Mouse (Mus musculus) heart, postnatal 10 days (tissue): Measurements from ENCODE around the gene Arhgap22. TPM values are rescaled to one million over a fixed set of nuclear protein-coding genes. Genes with fewer than 3 reads are reported as not detected.

Experiments
- DNase-seq, 2 experiments: peaks; one replicate each; pipeline ENCODE4 v3.0.0; 2021
- intact Hi-C: fragments of 180-260 bp; cut with DNase I; formaldehyde crosslinking; loops from one replicate; pipeline ENCODE4 v1.15.1; 2025
- total RNA-seq, 2 experiments: library from RNA; stranded (reverse); gene quantifications; 2 replicates each; pipeline ENCODE4 v1.2.3; 2021

The Arhgap22 gene
- total RNA-seq, 2 experiments from 2014 or later, result 1.4 TPM

- DNase-seq, result no peak
- intact Hi-C loops, result no loop called here
Observed at GRCm38 (mm10) chr14:33361546-33361945, 147.7 kb downstream of the Arhgap22 start.

DNA sequence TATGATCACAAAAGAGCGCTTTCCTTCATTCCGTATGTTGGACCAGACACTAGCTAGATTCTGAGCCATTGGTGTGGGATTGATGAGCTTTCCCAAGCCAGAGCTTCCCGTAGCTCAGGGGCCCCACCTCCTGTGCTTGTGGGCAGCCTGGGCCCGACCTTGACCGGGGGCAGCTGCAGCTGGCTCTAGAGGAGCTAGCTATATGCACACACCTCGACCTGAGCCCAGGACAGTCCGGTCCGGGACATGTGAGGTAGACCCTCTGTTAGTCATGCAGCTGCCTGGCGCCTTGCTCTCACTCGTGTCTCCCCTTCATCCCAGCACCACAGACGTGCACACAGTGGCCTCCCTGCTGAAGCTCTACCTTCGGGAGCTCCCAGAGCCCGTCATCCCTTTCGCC lies 148.3 kb downstream of the Arhgap22 start:
- no peak for DNase-seq
- intact Hi-C loops, result no loop called here

GRCm38 (mm10) chr14:33362807-33363206 lies 149.0 kb downstream of the Arhgap22 start:
- intact Hi-C loops, result no loop called here
- DNase-seq, result no peak

DNA sequence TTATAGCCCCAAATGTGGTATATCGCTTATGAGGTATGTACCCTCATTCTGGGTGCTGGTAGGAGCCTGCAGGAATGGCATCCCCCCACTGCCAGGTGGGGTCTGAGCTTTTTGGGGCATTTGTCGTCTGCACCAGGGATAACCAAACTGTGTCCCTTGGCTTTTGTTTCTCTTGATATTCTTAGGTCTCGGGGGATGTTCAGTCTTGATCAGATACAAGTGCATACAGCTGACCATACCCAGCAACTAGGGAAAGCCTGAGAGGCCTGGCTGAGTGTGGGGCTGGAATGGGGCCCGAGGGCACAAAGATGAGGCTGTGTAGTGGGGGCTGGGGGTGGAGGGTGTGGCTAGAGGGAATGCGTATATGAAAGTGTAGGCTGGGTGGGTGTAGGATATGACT lies 149.8 kb downstream of the Arhgap22 start:
- intact Hi-C loops, result no loop called here
- no peak for DNase-seq

DNA sequence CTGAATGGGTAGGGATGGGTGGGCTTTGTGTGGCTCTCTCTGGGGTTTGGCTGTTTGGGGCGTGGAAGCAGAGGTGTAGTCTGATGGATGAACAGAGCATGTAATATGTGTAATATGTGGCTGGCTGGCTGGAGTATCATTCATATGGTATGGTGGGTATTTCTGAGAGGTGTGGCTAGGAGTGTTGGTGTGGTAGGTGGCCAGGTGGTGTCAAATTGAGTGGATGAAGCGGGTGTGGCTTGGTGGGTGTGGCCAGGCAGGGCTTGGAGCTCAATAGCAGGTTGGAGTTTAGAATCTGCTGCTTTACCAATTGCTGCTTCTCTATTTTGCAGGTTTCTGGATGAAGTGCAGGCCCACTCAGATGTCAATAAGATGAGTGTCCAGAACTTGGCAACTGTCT lies 150.2 kb downstream of the Arhgap22 start:
- DNase-seq, result no peak
- intact Hi-C loops, result no loop called here

- intact Hi-C loops, result no loop called here
- no peak for DNase-seq
Observed at GRCm38 (mm10) chr14:33366891-33367777, 153.3 kb downstream of the Arhgap22 start.

DNA sequence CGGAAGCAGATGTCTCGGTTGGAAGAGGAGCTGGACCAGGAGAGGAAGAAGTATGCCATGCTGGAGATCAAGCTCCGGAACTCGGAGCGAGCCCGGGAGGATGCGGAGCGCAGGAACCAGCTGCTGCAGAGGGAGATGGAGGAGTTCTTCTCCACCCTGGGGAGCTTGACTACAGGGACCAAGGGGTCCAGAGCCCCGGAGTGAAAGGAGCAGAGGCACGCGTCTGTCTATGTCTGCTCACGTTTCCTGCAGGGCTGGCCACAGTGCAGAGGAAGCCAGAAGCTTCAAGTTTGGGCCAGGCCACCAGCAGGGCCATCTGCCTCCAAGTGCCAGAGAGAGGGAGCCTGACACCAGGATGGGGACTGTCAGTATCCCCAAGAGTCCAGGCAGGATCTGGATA lies 155.5 kb downstream of the Arhgap22 start:
- DNase-seq, result no peak
- intact Hi-C loops, result no loop called here

GRCm38 (mm10) chr14:33370056-33370455 lies 156.2 kb downstream of the Arhgap22 start:
- intact Hi-C loops, result loop anchor here (2.0 kb wide), 1 partner anchor 157 kb away; no protein-coding TSS in a partner anchor
- no peak for DNase-seq

- peak; percentile 71 to 81 for DNase-seq
- intact Hi-C loops, result loop anchor here (1.0 to 2.0 kb wide), 2 partner anchors 58 to 158 kb away; no protein-coding TSS in a partner anchor
Observed at GRCm38 (mm10) chr14:33371248-33371647, 157.4 kb downstream of the Arhgap22 start.

GRCm38 (mm10) chr14:33373271-33373670 lies 159.4 kb downstream of the Arhgap22 start:
- DNase-seq, result no peak
- intact Hi-C loops, result no loop called here

DNA sequence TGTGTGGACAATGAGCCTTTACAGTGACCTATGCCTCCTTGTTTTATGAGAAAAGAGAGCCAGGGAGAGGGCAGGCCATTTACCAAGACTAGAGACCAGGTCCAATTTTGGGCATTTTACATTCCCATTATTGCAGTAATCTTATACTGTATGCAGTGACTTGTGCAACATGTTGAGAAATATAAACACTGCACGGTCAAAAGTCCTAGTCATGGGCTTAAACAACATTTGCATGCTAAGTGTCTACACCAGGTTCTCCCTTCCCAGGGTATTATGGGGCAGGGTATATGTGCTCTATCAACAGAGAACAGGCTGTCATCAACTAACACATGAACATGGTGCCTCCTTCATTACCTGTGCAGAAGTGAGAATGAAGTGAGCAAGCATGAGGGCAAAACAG lies 160.3 kb downstream of the Arhgap22 start:
- no peak for DNase-seq
- intact Hi-C loops, result no loop called here

GRCm38 (mm10) chr14:33377211-33377610 lies 163.4 kb downstream of the Arhgap22 start:
- intact Hi-C loops, result no loop called here
- no peak for DNase-seq

DNA sequence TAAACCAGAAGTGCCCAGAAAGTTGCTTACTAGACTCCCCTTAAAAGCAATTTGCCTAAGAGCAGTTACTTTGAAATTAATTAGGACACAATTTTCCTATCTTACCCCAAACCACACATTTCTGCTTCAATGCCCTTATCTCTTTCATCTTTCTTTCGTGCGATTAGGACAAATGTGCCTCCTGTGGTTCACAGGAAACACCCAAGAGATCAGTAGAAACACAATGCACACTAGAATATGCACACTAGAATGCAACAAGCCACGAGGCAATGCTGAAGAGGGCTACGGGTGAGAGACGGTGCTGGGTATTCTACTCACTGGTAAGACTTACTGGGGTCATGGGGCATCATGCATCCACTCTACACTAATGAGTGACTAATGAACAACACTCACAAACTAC lies 164.9 kb downstream of the Arhgap22 start:
- intact Hi-C loops, result no loop called here

DNA sequence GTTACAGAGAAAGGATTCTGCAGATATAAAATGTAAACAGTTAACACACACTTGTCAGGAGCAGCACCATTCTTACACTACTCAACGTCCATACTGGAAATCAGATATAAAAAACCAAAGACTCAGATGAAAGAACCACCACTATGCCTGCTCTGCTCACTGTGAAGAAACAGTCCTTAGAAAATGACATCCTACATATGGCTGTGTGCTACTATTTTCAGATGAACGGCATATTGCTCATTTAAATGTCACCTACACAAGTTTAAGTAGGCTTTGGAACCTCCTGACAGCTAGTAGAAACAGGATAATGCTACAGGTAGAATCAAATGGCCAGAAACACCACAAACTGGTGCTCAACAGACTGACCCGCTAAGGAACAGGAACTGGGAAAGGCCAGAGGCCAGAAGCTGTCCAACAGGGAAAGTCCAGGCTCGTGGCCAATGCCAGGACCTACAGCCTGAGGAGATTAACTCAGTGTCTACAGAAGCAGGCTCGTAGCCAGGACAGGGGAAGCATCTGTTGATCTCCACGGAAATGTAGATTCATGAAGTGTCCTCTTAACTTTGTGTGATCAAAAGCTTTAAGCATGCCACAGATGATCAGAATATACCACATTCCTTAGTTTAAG lies 167.1 kb downstream of the Arhgap22 start:
- DNase-seq, result no peak
- intact Hi-C loops, result loop anchor here (5.0 kb wide), 1 partner anchor 164 kb away; no protein-coding TSS in a partner anchor

More for the DNA sequence above, 164.9 kb downstream of the Arhgap22 start:
- no peak for DNase-seq

GRCm38 (mm10) chr14:33398065-33398860 lies 184.4 kb downstream of the Arhgap22 start:
- intact Hi-C loops, result no loop called here
- no peak for DNase-seq

GRCm38 (mm10) chr14:33400019-33400418 lies 186.2 kb downstream of the Arhgap22 start:
- intact Hi-C loops, result no loop called here
- no peak for DNase-seq

DNA sequence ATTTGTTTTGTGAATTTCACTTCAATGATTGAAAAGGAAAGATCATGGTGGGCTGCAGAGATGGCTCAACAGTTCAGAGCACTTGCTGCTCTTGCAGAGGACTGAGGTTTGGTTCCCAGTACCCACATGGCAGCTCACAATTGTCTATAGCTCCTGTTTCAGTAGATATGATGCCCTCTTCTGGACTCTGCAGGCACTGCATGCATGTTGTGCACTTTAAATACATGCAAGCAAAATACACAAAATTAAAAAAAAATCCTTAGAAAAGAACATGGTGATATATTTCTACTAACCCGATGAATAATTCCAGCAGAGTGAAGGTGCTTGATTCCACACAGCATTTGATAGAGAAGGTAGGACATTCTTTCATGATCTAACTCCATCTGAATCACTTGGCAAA lies 188.5 kb downstream of the Arhgap22 start:
- DNase-seq, result no peak
- intact Hi-C loops, result no loop called here

DNA sequence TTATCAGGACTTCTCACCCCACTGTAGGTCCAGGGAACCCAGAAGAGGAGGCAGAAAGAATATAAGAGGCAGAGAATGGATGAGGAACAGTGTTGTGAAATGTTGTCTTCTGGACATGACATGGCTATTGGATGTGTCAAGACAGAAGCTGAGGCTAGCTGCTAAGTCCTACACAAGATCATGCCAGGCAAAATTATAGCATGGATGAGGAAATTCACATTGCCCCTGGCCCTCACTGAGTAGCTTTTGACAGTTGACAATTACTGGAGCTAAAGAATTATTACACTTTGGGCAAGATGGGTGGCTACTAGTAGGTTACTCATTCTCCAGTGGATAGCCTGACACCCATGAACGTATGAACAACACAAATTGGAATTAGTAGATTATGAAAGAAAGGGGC lies 201.9 kb downstream of the Arhgap22 start:
- DNase-seq, result no peak
- intact Hi-C loops, result no loop called here

DNA sequence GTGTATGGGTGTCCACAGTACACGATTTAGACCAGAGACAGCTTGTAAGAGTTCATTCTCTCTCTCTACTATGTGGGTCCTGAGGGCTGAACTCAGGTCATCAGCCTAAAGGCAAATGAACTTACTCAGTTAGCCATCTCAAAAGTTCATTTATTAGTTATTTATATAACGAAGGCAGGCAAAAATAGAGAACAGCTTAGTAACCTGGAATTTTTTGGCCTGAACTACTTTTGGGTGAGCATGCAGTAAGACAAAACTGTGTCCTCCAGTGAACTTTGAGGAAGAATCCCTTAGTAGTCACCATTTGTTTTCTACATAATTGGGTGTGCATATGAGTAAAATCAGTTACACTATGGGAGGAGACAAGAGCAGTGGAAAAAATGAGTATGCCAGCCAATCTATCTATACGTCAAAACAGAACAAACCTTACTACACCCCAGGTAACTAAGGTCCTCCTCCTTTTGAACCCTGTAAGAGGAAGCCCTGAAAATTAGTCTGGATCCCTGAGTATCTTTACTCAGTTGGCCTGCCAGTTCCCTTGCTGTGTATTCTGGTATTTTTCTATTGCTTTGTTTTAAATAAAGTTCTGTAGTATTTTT lies 204.6 kb downstream of the Arhgap22 start:
- intact Hi-C loops, result no loop called here
- DNase-seq, result no peak
